In the genomic region with DNA sequence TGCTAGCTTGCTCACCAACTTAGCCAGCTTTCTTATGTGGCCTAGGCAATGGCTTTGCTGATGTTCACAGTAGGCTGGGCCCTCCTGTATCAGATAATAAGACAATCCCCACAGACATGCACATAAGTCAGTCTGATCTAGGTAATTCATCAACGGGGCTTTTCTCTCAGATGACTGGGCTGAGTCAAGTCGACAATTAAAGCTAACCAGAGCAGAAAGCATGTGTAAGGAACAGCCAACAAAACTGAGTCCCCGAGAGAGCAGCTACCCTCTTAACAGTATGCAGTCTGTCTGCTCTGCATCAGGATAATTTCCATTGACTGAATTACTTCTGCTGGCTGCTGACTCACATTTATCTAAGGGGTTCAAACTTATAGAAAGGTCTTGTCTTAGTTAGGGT, we compare ENCODE assay signal across 24 mouse cellular contexts.
A peak's percentile ranks its signal among the peaks of the same experiment; 100 is the strongest.
DNase-seq lines count a peak whose midpoint lies in the region; ATAC-seq and TF ChIP-seq lines count a peak whose summit lies in the region.
"Had no signal": no experiment of that assay in that cellular context is flagged by ENCODE, and none has a peak within 500 bp of the region (broad histone marks: within the 10 kb centered on the region; RNA-seq: fewer than 3 reads in every experiment).

No protein-coding gene starts in this region.

- no peak for TF ChIP-seq CTCF in hindbrain, postnatal 0 days (IDR thresholded peaks at IDR 0.05; ENCODE audit: low read depth)

- no peak overlapping the region for H3K4me3 ChIP-seq in hindbrain, postnatal 0 days (ENCODE audit: low read length)
- H3K4me3 ChIP-seq in hindbrain, embryonic 10.5 days, result no peak overlapping the region
- H3K4me3 ChIP-seq: embryonic facial prominence, embryonic 15.5 days; forebrain, embryonic 12.5 days had no signal

- H3K4me2 ChIP-seq in hindbrain, postnatal 0 days (ENCODE audit: low read depth, low read length), result no peak overlapping the region
- H3K4me2 ChIP-seq: embryonic facial prominence, embryonic 15.5 days; forebrain, embryonic 12.5 days; heart, embryonic 11.5 days; hindbrain, embryonic 14.5 days had no signal

- 43% methylated on average over 3 of the region's 3 CpGs for WGBS in hindbrain, postnatal 0 days
- 74% methylated on average over 3 of the region's 3 CpGs for WGBS in hindbrain, embryonic 10.5 days

- H3K27me3 ChIP-seq in hindbrain, postnatal 0 days (ENCODE audit: insufficient read depth, low read length), result no peaks in the 10 kb centered on the region
- H3K27me3 ChIP-seq in hindbrain, embryonic 10.5 days (ENCODE audit: insufficient read depth, poor library complexity, severe bottlenecking), result no peaks in the 10 kb centered on the region
- H3K27me3 ChIP-seq: embryonic facial prominence, embryonic 15.5 days; forebrain, embryonic 12.5 days had no signal

- intact Hi-C loops in left cerebral cortex, postnatal 4 days (cut with DNase I), result no loop called here

- H3K4me1 ChIP-seq in hindbrain, postnatal 0 days (ENCODE audit: insufficient read depth, low read length), result peaks cover 8% of the 10 kb centered on the region; the same call in 1 of the 2 replicates
- peaks cover 10% of the 10 kb centered on the region for H3K4me1 ChIP-seq in hindbrain, embryonic 10.5 days (replicated peaks)

- no peaks in the 10 kb centered on the region for H3K9me3 ChIP-seq in hindbrain, postnatal 0 days (ENCODE audit: low read length)
- no peaks in the 10 kb centered on the region for H3K9me3 ChIP-seq in hindbrain, embryonic 10.5 days
- H3K9me3 ChIP-seq: embryonic facial prominence, embryonic 15.5 days; forebrain, embryonic 12.5 days had no signal

- no peak for ATAC-seq in hindbrain, postnatal 0 days
- ATAC-seq: CD4-positive, CD25-positive, alpha-beta regulatory T cell, adult 4 months; forebrain, embryonic 16.5 days; intestine, postnatal 0 days; Patski had no signal

- no peak overlapping the region for H3K27ac ChIP-seq in hindbrain, postnatal 0 days
- H3K27ac ChIP-seq in hindbrain, embryonic 10.5 days, result no peak overlapping the region
- H3K27ac ChIP-seq: embryonic facial prominence, embryonic 15.5 days; forebrain, embryonic 12.5 days; hindbrain, embryonic 14.5 days had no signal

- DNase-seq in hindbrain, postnatal 0 days (ENCODE audit: low spot score), result peak; percentile 9
- DNase-seq in hindbrain, embryonic 10.5 days (ENCODE audit: low spot score), result no peak
- peak; percentile 78 for DNase-seq in MN1 (ENCODE audit: low spot score)
- peak; percentile 54 for DNase-seq in Muller cell, postnatal 12 days (ENCODE audit: inconsistent ontology term)
- peak; percentile 52 for DNase-seq in retina, embryonic 14.5 days (ENCODE audit: low spot score)
- DNase-seq in left cerebral cortex, postnatal 4 days, result no peak
- DNase-seq in lung, adult 18-20 months, result no peak
- DNase-seq: adrenal gland, postnatal 10 days; adrenal gland, postnatal 36 days; cerebellum, adult 11 months; cerebellum, adult 2 months; cerebellum, adult 9-11 months; cerebellum, postnatal 25 days; gastrocnemius, postnatal 10 days; gastrocnemius, postnatal 36 days; heart, postnatal 36 days had no signal

- no peaks in the 10 kb centered on the region for H3K36me3 ChIP-seq in hindbrain, postnatal 0 days (ENCODE audit: insufficient read depth, low read length)
- H3K36me3 ChIP-seq in hindbrain, embryonic 10.5 days, result no peaks in the 10 kb centered on the region
- H3K36me3 ChIP-seq: embryonic facial prominence, embryonic 15.5 days; forebrain, embryonic 12.5 days had no signal

- no peak overlapping the region for H3K9ac ChIP-seq in hindbrain, postnatal 0 days (replicated peaks; ENCODE audit: low read length)
- H3K9ac ChIP-seq: embryonic facial prominence, embryonic 15.5 days; forebrain, embryonic 12.5 days; hindbrain, embryonic 14.5 days had no signal

Comparison
In these comparisons a context has a peak if more than half of its experiments do, and no peak if none do; other contexts are left out.
1. DNase-seq: peak in hindbrain, postnatal 0 days (single experiment), MN1 (single experiment), Muller cell, postnatal 12 days (single experiment) and retina, embryonic 14.5 days (single experiment); none in hindbrain, embryonic 10.5 days (single experiment), left cerebral cortex, postnatal 4 days (single experiment) and lung, adult 18-20 months (0 of 2).